Mouse (Mus musculus) midbrain, embryonic 14.5 days (tissue): ENCODE data around the gene Olfr1128. TPM values are rescaled to one million over a fixed set of nuclear protein-coding genes. Genes with fewer than 3 reads are reported as not detected.
A peak's percentile ranks its signal among the peaks of the same experiment; 100 is the strongest.
"Not testable (repeated sequence)": the region's sequence is repeated elsewhere in the genome, so short reads cannot be mapped to it uniquely, and the experiment has no call there.

ENCODE experiments used
- ATAC-seq: fragments of 200-750 bp; cut with Nextera tagmentation; 2 replicates; pipeline ENCODE4 v1.8.0; 2017; ENCODE audit warnings: moderate number of reproducible peaks, moderate library complexity; ENCODE audit not compliant: low FRiP score, low TSS enrichment
- DNase-seq: peaks from one replicate; pipeline ENCODE4 v3.0.0-alpha.2; 2015
- H3K27ac ChIP-seq: fragments of 300-500 bp; sonication (generic); replicated peaks from 2 replicates; pipeline ENCODE4 v1.5.1; 2014; ENCODE audit warnings: mild to moderate bottlenecking, low read depth, low read length, moderate library complexity
- H3K27me3 ChIP-seq: fragments of 300-500 bp; sonication (generic); 2 replicates; pipeline ENCODE4 v1.6.1; 2014; ENCODE audit warnings: low read length, control low read depth, mixed read lengths; ENCODE audit not compliant: control insufficient read depth, insufficient read depth
- H3K36me3 ChIP-seq: fragments of 300-500 bp; sonication (generic); 2 replicates; pipeline ENCODE4 v1.6.1; 2014; ENCODE audit warnings: low read length, control low read depth; ENCODE audit not compliant: control insufficient read depth, insufficient read depth
- H3K4me1 ChIP-seq: fragments of 300-500 bp; sonication (generic); 2 replicates; pipeline ENCODE4 v1.6.1; 2014; ENCODE audit warnings: mild to moderate bottlenecking, antibody characterized with exemption, low read length, control low read depth; ENCODE audit not compliant: control insufficient read depth, insufficient read depth
- H3K4me2 ChIP-seq: fragments of 300-500 bp; sonication (generic); 2 replicates; pipeline ENCODE4 v1.6.1; 2014; ENCODE audit warnings: mild to moderate bottlenecking, low read length, moderate library complexity
- H3K4me3 ChIP-seq: fragments of 300-500 bp; sonication (generic); replicated peaks from 2 replicates; pipeline ENCODE4 v1.5.1; 2014; ENCODE audit warnings: low read depth, low read length
- H3K9ac ChIP-seq: fragments of 300-500 bp; sonication (generic); replicated peaks from 2 replicates; pipeline ENCODE4 v1.6.1; 2014; ENCODE audit warnings: mild to moderate bottlenecking, low read length, moderate library complexity
- H3K9me3 ChIP-seq: fragments of 300-500 bp; sonication (generic); 2 replicates; pipeline ENCODE4 v1.6.1; 2016; ENCODE audit warnings: low read length, control low read depth, mixed read lengths; ENCODE audit not compliant: control insufficient read depth
- WGBS: fragments of 180-500 bp; shearing (Covaris S2); extraction: QIAGEN DNeasy Blood & Tissue Kit; methylation state at CpG from one replicate; pipeline ENCODE4 v1.1.7; 2014; 5-methylcytosine and 5-hydroxymethylcytosine counted together
- polyA plus RNA-seq: library from polyadenylated mRNA; unstranded; fragments of >200 nt; fragmentation: Nextera tagmentation; extraction: Ambion mirVana; gene quantifications from 2 replicates; pipeline ENCODE4 v1.2.1, GENCODE M21; 2014

Olfr1128 gene
- not detected in 2 replicates for polyA plus RNA-seq

DNA sequence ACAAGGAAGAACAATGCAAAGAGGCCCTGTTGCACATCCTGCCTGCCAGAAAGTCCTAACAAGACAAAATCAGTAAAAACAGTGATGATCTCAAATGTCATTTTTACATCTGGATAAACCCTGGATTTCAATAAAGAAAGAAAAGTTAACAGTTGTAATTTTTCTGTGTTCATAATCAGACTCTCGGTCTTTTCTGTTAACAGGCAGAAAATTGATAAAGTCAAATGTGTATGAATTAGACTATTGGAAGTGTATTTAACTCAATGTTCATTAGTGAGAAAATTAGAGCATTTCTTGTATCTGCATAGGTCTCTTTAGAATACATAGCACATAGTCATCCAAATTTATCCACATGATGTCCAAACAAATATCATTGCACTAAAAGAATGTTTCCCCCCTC lies at the start of gene Olfr1128:
Gene Olfr1128 (minus strand): TSS at position 101 of the 400 bp plus-strand sequence.
- no peak for DNase-seq
- 85% methylated on average over 1 of the region's 1 CpGs for WGBS
- no peaks in the 10 kb centered on the region for H3K27me3 ChIP-seq
- no peak within 1 kb of the TSS for H3K4me3 ChIP-seq
- ATAC-seq, result no peak
- no peak within 1 kb of the TSS for H3K4me2 ChIP-seq
- H3K9me3 ChIP-seq, result no peaks in the 10 kb centered on the region
- no peak within 1 kb of the TSS for H3K9ac ChIP-seq
- no peak within 1 kb of the TSS for H3K27ac ChIP-seq
- H3K36me3 ChIP-seq, result no peaks in the 10 kb centered on the region
- H3K4me1 ChIP-seq, result no peaks in the 10 kb centered on the region

DNA sequence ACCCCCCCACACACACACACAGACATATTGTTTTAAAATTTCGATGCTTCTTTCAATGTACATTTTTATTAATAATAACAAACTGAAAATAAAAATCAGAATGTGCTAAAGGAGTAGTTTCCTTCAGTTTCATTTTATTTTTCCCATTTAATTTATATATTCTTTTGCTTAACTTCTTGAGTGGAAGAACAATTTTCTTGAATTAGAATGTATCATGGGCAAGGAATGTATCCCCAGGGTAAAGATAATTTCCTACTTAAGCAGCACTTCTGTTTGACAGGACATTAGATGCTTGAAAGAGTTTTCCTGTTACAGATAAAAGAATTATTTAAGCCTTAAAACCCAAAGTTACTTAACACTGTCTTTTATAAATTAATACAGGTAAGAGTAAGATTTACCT lies 28.3 kb upstream of the Olfr1128 start, which contains the start of gene Olfr1129:
Gene Olfr1129 (plus strand): TSS at position 301 of the 400 bp plus-strand sequence.
- H3K4me2 ChIP-seq, H3K27me3 ChIP-seq, H3K4me1 ChIP-seq, H3K36me3 ChIP-seq, ATAC-seq, H3K9me3 ChIP-seq, H3K4me3 ChIP-seq, H3K27ac ChIP-seq, H3K9ac ChIP-seq, DNase-seq: not testable (repeated sequence)
- 75% methylated on average over 1 of the region's 1 CpGs for WGBS

DNA sequence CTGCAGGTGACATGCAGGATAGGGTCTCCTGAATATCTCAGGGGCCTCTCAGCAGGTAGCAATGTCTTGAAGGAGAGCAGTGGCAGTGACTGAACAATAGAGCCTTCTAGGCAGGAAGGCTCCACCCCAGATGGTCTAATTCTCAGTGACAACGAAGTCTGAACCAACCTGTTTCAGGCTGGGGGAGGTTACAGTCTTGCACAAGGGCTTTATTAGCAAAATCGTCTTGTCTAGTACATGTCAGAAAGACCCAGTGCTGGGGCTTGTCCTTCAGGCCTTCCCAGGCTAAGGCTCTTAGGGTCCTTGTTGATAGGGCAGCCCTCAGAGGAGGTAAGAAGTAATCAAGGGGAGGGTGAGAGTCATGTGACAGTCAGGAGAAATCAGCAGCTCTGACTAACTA lies 10.5 kb downstream of the Olfr1128 start:
- DNase-seq (no peak), ATAC-seq (no peak)
- 68% methylated on average over 2 of the region's 2 CpGs for WGBS
- no peaks in the 10 kb centered on the region for H3K27me3 ChIP-seq
- H3K36me3 ChIP-seq, result no peaks in the 10 kb centered on the region
- no peak overlapping the region for H3K27ac ChIP-seq
- no peak overlapping the region for H3K9ac ChIP-seq
- H3K4me2 ChIP-seq, result no peak overlapping the region
- no peak overlapping the region for H3K4me3 ChIP-seq
- no peaks in the 10 kb centered on the region for H3K9me3 ChIP-seq
- no peaks in the 10 kb centered on the region for H3K4me1 ChIP-seq

DNA sequence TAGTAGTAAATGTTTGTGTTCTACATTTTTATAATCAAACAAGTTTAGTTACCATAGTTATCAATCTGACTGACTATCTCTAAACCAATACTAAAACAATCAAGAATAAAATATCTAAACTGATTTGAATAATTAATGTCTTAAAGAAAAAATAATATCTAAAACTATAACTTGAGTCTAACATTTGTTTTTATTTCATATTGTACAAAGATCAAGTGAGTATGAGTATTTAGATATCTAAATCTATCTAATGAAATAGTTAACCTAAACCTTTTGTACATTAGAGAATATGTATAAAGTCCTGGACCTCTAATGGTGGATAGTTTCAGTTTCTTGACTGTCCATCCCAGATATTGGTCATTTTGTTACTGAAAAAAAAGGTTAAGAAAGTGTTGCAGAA lies 13.8 kb downstream of the Olfr1128 start, which contains the start of gene Olfr153:
Gene Olfr153 (plus strand): TSS at position 301 of the 400 bp plus-strand sequence.
- Histone ChIP-seq H3K9ac (no peak within 1 kb of the TSS), H3K4me1 (no peaks in the 10 kb centered on the region), H3K27me3 (no peaks in the 10 kb centered on the region), H3K4me2 (no peak within 1 kb of the TSS), H3K36me3 (no peaks in the 10 kb centered on the region), H3K27ac (no peak within 1 kb of the TSS), H3K4me3 (no peak within 1 kb of the TSS), H3K9me3 (no peaks in the 10 kb centered on the region)
- DNase-seq, result no peak
- ATAC-seq, result no peak

DNA sequence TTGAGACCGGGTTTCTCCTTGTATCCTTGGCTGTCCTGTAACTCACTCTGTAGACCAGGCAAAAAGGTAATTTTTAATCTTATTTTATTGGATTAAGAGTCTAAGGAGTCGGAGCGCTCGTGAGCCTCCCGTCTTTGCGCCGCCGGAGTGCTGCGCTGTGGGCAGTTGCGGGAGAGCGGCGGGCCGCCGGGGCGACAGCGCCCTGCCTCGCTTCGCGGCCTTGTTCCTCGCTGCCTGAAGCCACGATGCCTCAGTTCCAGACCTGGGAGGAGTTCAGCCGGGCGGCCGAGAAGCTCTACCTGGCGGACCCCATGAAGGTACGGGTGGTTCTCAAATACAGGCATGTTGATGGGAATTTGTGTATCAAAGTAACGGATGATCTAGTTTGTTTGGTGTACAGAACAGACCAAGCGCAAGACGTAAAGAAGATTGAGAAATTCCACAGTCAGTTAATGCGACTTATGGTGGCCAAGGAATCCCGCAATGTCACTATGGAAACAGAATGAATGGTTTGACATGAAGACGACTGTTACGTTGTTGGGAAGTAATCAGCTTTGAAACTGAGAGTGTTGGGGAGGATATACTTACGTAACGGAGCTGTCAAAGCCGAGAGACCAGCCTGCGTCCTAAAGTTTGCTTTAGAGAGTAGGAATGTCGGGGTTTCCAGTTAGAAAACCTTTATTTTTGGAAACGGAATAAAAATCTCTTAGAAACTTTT lies 19.3 kb downstream of the Olfr1128 start:
- peak; percentile 64 for DNase-seq
- H3K27ac ChIP-seq, H3K9ac ChIP-seq, H3K36me3 ChIP-seq, H3K4me1 ChIP-seq, H3K27me3 ChIP-seq, H3K9me3 ChIP-seq: not testable (repeated sequence)
- Histone ChIP-seq H3K4me3 (peak overlapping the region; percentile 27), H3K4me2 (peak overlapping the region; percentile 51)
- 24% methylated on average over 38 of the region's 39 CpGs for WGBS
- peak; percentile 75; the same call in 1 of the 2 replicates for ATAC-seq

DNA sequence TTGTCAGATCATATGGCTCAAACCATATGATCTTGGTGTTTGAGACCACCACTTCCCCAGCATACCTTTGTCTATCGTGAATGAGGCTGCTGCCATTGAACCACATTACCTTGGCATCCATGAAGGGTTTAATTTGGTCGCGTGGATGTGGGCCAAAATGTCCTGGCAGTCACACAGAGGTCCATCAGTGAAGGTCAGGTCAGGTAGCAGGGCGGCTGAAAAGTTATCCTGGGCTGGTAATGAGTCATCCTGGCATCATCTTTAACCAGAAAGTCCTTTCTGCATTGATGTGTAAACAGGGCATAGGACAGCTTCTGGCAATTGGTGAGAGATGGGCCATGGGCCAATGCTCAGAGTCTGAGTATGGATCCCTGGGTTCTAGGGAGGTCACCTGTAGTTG lies 24.7 kb downstream of the Olfr1128 start:
- no peak overlapping the region for H3K9ac ChIP-seq
- no peak overlapping the region for H3K27ac ChIP-seq
- no peak overlapping the region for H3K4me2 ChIP-seq
- H3K36me3 ChIP-seq, result no peaks in the 10 kb centered on the region
- H3K4me3 ChIP-seq, result no peak overlapping the region
- 90% methylated on average over 4 of the region's 4 CpGs for WGBS
- no peaks in the 10 kb centered on the region for H3K9me3 ChIP-seq
- no peaks in the 10 kb centered on the region for H3K4me1 ChIP-seq
- ATAC-seq (no peak), DNase-seq (no peak)
- H3K27me3 ChIP-seq, result no peaks in the 10 kb centered on the region

DNA sequence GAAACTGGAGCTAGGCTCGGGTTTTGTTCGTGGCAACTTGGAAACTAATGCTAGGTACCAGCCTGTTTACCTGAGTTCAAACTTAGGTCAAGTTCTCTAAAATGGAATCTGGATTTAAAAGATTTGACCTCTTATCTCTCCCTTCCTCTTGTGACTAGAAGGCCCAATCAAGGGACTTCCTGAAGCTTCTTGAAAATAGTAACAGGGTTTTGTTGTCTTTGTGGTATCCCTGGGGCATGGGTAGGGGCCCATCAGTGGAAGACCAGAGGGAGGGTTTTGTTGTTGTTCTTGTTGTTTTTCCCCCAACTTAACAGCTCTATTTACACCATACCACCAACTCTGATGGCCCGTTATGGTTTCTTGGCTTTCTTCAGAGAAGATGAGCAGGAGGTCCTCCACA lies 28.8 kb downstream of the Olfr1128 start:
- no peak for ATAC-seq
- no peak overlapping the region for H3K9ac ChIP-seq
- 86% methylated on average over 3 of the region's 3 CpGs for WGBS
- H3K9me3 ChIP-seq, result no peaks in the 10 kb centered on the region
- H3K27me3 ChIP-seq, result no peaks in the 10 kb centered on the region
- no peak overlapping the region for H3K4me3 ChIP-seq
- no peak overlapping the region for H3K4me2 ChIP-seq
- H3K36me3 ChIP-seq, result no peaks in the 10 kb centered on the region
- no peak for DNase-seq
- H3K4me1 ChIP-seq, result no peaks in the 10 kb centered on the region
- no peak overlapping the region for H3K27ac ChIP-seq

DNA sequence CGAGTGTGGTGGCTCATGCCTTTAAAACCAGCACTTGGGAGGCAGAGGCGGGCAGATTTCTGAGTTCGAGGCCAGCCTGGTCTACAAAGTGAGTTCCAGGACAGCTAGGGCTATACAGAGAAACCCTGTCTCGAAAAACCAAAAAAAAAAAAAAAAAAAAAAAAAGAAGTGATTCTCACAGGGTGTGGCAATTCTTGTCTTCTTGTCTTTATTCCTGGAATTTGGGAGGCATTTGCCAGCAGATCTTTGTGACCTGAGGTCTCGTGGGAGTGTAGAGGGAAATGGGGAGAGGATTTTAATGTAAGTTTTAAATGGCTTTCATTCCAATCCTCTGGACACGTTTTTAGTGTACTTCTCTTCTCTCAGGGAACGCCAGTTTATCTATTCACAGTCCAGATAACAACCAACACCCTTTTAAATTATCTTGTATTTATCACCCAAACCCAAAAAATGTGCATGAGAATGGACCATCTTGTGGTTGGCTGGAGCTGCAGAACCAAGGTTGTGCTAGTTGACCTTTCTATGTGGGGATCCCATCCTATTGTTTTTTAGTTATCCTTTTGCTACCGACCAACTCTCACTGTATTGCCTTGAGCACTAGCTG lies 29.8 kb downstream of the Olfr1128 start:
- ATAC-seq (no peak), DNase-seq (no peak)
- Histone ChIP-seq H3K4me2 (no peak overlapping the region), H3K27ac (no peak overlapping the region), H3K4me3 (no peak overlapping the region), H3K27me3 (no peaks in the 10 kb centered on the region), H3K9ac (no peak overlapping the region), H3K36me3 (no peaks in the 10 kb centered on the region), H3K4me1 (no peaks in the 10 kb centered on the region), H3K9me3 (no peaks in the 10 kb centered on the region)
- WGBS, result 90% methylated on average over 7 of the region's 8 CpGs

DNA sequence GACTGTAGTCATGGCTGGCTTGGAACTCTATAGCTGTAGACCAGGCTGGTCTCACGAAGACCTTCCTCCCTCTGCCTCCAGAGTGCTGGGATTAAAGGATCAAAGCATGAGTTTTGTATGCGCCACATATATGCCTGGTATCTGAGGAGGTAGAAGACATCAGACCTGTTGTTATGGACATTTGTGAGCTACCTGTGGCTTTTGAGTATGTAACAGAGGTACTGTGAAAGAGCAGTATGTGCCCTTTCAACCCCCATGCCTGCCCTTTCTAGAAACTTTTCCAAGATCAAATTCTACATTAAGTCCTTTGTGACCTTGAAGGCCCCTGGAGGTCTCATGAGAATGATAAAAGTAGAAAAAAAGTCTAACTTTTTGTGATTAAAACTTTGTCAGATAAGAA lies 30.3 kb downstream of the Olfr1128 start:
- no peaks in the 10 kb centered on the region for H3K27me3 ChIP-seq
- no peak for ATAC-seq
- H3K4me1 ChIP-seq, result no peaks in the 10 kb centered on the region
- 86% methylated on average over 2 of the region's 2 CpGs for WGBS
- no peak overlapping the region for H3K9ac ChIP-seq
- H3K4me2 ChIP-seq, result no peak overlapping the region
- no peak overlapping the region for H3K4me3 ChIP-seq
- no peak for DNase-seq
- H3K27ac ChIP-seq, result no peak overlapping the region
- no peaks in the 10 kb centered on the region for H3K9me3 ChIP-seq
- H3K36me3 ChIP-seq, result no peaks in the 10 kb centered on the region
